Mouse (Mus musculus): Measurements from ENCODE around the gene Tnfrsf9.
"Not testable (repeated sequence)": the region's sequence is repeated elsewhere in the genome, so short reads cannot be mapped to it uniquely, and the experiment has no call there.

Tnfrsf9 gene

DNA sequence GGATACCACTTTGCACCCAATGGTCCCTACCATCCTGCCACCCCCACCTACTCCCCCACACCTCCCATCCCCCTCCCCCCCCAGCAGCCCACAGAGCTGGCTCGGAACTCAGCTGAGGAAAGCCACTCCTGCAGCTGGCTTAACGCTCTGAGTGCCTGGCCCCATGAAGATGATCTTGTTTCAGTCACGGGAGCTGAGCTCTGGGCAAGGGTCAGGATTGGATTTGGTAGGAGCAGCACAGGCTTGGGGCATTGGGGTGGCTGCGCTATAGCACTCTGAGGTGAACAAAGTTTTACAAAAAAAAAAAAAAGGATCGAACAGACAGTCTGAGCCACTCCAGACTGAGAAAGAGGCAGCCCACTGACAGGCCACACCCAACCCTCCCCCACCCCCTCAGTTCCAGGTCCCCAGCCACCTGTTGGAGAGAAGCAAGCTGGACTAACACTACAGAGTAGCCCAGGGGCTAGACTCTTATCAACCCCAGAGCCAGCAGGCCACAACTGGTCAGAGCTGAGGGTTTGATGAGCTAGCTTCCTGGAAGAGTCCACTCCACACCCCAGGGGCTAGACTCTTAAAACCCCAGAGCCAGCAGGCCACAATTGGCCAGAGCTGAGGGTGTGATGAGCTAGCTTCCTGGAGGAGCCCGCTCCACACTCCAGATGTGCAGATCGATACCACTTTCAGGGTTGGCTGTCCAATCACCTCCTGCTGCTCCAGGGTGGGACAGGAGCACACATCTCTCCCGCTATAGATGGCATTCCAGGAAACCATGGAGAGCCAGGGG, 19.5 kb upstream of the Tnfrsf9 start:
- DNase-seq (ENCODE audit: low spot score): no peak

DNA sequence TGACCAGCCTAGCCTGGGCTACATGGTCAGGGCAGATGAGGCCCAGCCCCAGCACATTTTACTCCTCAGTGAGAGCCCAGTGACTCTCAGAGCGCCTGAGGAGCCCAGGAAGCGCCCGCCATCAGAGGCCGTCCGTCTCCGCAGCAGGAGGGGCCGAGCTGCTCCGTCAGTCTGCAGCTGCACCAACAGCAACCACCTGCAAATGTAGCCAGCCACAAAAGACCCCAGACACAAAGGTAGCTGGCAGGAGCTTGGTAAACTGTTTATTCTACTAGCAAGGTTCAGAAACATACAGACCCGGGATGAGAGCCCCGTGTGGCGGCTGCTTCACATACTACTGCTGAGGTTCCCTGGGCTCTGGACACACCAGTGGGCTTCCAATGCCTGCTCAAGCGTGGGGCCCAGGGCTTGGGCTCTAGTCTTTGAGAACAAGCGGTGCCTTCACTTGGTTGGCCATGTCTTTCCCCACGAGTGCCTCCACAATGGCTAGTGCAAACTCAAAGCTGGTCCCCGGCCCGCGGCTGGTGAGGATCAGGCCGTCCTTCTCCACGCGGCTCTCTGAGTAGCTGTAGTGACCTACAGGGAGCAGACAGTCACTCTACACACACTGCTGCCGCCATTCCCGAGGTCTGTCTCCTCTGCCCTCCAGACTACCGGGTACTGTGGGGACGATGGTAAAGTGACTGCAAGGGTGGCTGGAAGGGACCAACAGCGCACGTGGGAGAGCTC, 17.3 kb upstream of the Tnfrsf9 start:
- no peak for DNase-seq (ENCODE audit: low spot score)

DNA sequence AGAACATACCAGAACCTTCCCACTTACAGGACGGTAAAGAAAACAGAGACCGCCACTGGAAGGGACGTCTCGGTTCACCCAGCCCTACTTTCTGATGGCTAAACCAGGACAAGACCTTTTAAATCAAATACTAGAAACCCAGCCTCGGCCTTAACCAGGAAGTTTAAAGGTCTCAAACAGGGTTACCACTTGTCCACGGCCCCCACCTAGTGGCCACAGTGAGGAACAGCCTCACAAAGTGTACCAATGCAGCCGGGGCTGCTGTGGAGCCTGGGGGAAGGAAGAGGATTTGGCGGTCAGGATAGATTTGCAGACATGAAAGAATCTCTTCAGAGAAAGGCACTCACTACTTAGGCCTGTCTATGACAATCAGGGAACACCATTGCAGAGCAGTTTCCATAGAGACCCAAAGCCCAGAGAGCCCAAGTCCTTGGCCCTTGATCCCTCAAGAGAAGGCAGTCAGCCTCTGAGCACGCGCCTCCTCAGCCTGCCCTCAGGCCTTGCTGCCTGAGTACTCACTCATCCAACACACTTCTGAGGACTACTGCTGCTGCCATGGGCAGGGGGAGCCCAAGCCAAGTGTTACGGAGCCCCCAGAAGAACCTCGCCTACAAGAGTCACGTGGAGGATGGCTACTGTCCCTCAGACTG, 15.5 kb upstream of the Tnfrsf9 start:
- peak; percentile 60 for DNase-seq (ENCODE audit: low spot score)

DNA sequence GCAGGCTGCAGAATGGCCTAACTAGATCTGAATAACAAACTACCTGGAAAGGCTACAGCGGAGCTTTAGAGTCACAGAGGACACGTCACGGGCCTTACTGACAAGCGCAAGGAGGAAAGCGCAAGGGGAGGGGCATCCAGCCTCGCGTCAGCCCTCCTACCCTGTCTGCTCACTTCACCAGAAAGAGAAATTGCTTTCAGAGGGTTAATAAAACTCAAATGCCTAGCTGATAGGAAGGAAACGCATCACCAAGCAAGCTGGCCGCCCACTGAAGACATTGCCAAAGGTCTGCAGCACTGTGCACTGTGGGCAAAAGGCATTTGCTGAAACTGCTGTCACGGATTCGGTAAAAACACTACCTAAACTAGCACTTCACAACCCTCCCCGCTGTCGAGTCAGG, 13.9 kb upstream of the Tnfrsf9 start:
- no peak for DNase-seq (ENCODE audit: low spot score)

DNA sequence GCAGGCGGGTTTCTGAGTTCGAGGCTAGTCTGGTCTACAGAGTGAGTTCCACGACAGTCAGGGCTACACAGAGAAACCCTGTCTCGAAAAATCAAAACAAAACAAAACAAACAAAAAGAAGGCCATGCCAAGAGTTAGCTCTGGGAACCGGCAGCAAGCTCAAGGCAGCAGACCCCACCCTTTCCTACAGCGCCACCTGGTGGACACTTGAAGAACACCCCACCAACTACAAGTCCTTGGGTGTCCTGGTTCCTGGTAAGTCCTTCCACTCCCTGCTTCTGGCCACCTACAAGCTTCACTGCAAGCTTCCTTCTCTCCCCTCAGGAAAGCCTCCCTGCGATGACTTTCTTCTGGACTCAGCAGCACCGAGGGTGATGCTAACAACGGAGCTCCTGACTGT, 12.7 kb upstream of the Tnfrsf9 start:
- DNase-seq (ENCODE audit: low spot score): peak; percentile 67

DNA sequence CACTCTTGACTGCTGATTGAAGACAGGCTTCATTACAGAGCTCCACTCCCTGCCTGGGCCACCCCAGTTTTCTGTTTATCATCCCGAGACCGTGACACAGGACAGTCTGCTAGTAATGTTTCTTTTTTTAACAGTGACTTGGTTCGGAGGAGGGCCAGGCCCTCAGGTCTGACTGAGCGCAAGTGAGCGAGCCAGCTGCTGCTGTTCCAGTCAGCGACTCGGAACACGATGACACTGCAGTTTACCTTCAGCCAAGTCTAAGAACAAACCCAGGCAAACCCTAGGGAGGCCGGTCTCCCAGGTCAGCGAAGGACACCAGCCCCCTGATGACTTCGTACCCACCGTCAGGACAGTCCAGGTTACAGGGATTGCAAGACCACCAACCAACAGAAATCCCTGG, 12.3 kb upstream of the Tnfrsf9 start:
- no peak for DNase-seq (ENCODE audit: low spot score)

DNA sequence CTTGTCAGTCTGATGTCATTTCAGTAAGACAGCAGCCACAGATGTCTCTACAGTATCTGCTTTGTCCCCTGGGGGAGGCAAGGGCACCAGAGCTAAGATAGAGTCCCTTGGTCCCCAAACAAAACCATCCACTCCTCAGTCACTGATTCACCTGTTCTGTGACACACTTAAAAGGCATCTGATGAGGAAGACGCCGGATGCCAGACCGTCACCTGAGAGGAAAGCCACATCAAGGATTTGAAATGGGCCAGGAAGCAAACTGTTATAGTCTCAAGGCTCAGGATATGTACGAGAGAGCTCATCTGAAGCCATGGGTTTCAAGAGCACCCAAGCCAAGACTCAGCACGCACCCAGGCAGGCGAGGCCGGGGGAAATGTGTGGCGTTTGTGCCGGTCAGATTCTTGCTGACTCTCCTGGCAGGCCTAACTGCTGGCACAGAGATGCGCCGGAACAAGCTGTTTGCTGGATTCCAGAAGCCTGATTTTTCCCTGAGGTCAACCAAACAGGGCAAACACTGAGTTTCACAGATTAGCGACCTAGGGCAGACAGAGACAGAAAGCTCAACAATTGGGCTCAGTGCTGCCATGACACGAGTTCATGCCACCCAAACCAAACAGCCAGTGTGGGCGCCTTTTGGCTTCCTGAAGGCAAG, 11.1 kb upstream of the Tnfrsf9 start:
- no peak for DNase-seq (ENCODE audit: low spot score)

DNA sequence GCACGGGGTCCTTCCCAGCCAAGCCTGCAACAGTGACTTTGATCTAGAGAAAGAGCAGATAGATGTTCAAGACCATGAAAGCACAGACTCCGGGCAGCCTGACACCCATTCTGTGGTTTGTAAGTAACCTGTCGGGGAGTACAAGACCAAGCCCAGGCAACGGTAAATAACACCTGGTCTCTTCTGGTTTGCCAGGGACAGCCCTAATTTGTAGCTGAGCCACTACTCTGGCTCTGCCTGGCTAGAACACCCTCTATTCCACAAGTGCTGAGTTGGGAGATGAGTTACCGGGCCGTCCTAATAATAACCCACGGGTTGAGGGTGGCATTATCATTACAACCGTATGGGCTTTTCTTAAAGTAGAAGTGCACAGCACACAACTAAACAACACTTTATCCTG, 7.3 kb upstream of the Tnfrsf9 start:
- DNase-seq (ENCODE audit: low spot score): no peak

DNA sequence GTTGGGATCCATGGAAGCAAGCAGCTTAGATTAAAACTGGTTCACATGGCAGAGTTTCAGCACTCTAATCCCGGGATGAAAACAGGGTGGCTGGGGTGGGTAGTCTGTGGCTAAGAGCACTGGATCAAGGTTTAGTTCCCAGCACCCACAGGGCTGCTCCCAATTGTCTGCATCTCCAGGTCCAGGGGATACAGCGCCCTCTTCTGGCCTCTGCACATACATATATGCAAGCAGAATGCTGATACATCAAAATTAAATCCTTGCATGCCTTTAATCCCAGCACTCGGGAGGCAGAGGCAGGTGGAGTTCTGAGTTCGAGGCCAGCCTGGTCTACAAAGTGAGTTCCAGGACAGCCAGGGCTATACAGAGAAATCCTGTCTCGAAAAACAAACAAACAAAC, 5.8 kb upstream of the Tnfrsf9 start:
- DNase-seq (ENCODE audit: low spot score): not testable (repeated sequence)

DNA sequence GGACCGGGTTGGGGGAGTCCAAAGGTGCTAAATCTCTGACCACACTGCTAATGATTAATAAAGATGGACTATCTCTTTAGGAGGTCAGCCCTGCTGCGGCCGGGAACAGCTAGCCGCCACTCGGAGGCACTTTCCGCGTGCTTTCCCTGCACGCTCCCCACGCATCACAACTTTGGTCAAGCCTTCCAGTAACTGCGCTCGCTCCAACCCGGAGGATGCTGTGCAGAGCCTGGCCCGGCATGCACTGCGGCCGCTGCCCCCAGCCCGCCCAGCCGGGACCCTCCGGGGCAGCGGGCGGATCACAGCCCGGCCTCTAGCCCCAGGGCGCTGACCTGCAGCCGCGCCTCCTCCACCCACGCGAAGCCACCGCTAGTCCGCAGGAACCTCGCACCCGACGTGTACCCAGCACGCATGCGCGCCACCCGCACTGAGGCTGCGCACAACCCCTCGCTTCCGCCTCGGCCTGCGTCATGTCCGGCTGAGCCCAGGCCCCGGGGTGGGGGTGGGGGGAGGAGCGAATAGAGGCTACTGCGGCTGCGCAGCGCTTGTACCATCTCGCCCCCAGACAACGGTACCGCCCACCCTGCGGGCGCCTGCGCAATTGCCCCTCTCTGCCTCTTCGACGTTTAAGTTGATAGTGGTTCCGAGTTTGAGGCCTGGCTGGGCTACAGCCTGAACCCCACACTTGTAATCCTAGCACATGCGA, 4.8 kb upstream of the Tnfrsf9 start:
- DNase-seq (ENCODE audit: low spot score): peak; percentile 97

DNA sequence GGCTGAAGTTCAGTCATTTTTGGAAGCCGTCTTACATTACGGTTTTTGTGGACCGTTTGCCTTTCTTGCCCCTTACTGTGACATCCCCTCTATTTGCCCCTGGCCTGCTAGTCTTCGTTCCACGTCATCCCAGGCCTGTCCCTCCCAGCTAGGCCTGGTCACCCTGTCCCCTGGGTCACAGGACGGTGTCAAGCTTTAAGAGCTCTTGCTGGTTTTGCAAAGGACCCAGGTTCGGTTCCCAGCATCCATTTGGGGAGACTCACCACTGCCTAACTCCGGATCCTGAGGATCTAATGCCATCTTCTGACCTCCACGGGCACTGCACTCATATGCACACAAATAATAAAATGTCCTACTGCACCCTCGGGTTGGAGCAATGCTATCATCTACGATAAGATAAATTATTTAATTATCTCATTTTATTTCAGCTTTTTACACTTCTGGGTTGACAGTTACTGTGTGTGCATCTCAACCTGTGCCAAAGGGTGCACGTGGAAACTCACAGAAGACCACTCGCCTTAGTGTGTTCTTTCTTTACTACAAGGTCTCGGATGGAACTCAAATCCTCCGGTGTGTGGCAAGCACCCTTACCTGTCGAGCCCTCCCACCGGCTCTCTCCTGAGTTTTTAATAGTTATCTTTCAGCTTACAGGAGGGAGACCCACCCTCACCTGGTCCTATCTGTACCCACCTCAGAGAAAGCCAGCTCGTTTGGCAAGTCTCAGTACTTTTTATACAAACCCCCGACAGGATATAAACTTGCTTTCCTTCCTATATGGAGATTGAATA, 4.0 kb upstream of the Tnfrsf9 start:
- no peak for DNase-seq (ENCODE audit: low spot score)

DNA sequence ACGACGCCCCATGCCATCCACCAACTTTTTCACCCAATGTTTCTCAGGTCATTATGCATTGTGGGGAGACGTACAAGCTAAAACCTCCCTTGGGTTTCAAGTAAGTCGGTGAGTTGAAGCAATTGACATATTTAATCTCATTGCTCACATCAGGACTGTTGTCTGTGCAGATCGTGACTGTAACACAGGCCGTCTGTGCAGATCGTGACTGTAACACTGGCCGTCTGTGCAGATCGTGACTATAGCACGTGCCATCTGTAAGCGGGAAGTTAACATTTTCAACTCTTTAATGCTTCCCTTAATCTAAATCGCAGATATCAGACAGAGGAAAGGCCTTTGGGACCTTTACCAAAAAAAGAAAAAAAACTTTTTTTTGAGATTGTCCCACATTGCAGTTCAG, 619 bp upstream of the Tnfrsf9 start:
- DNase-seq (ENCODE audit: low spot score): no peak

DNA sequence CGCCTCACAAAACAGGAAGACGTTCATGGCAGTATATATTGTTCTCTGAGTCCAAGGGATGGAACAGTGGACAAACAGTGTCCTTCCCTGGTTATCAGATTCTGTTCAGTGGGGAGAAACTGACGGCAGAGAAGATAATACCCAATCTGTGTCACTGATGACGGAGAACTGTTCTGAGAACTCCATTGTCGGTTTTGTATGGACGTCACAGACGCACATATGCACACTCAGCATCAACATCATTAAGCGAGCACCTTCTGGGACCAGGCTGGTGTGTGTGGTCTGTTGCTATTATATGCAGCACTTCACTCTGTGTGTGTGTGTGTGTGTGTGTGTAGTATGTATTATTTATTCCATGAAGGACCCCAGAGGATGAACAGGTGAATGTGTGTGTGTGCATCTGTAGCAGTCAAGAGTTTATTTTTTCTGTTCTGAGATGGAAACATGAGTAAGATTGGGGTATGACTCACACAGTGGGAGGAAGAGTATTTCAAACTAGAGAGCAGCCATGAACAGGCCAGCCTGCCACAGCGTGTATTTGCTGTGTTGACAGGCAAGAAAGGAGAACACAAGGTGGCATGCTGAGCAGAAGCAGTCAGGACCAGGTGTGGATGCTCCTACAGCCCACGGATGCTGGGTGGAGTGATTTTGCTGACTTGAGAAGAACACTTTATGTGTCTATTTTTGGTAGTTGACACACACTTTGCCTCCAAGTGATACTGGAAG, 982 bp downstream of the Tnfrsf9 start:
- DNase-seq (ENCODE audit: low spot score): no peak

DNA sequence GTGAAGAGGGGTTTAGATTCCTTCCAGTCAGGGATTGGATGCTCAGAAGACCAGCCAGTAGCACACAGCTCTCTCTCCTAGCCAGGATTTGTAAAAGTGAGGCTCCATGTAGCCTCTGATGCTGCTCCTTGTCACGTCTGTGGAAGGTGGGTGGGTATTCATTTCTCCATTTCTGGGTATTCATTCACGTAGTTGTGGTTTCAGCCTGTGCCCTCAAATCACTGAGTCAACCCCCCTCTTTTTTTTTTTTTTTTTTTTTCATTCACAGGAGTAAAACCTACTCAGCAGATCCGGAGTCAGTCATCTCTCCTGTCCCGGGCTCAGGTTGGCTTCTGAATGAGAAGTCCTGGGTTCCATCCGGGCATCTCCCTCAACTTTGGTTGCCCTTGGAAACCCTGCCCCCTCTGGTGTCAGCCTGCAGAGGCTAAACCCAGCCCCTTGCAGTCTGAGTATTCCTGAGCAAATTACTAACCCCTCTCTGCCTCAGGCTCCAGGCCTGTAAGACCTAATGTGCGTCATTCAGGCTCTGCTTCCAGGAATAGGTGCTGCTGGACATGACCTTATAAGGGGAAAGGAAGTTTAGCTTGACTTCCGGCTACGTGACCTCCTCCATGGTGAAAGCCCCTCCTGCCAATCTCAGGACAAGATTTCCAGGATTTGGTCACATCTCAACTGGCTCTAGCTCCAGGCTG, 3.1 kb downstream of the Tnfrsf9 start:
- DNase-seq (ENCODE audit: low spot score): no peak

DNA sequence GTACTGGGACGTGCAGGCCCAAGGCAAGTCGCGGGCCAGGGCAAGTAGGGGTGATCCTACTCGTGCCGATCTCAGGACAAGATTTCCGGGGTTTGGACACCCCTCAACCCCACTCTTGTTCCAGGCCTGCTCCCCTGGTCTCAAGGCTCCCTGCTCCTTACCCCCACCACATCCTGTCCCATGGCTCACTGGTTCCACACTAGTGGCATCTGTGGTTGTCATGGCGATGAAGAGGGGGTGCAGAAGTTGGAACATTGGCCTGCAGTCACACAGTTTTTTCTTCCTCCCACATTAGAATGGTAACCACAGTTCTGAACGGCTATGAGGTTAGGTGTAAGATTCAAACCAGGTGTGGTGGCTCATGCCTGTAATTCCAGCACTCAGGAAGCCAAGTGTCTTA, 6.8 kb downstream of the Tnfrsf9 start:
- DNase-seq (ENCODE audit: low spot score): no peak

DNA sequence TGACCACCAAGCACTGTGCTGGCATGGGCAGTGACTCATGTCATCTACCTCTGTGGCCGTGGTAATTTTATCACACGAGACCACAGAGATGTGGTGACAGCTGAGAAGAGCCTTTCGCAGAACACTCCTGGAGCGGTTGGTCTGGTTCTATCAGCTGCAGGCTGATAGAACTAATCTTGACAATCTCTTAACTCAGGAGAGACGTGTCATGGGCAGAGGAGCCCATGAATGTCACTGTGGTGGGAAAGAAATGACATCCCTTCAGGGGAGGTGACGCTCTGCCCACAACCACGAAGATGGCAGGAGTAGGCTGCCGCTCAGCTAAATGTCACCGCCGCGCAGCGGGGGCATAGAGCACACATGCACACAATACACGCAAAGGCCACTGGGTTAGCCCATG, 9.9 kb downstream of the Tnfrsf9 start:
- no peak for DNase-seq (ENCODE audit: low spot score)

DNA sequence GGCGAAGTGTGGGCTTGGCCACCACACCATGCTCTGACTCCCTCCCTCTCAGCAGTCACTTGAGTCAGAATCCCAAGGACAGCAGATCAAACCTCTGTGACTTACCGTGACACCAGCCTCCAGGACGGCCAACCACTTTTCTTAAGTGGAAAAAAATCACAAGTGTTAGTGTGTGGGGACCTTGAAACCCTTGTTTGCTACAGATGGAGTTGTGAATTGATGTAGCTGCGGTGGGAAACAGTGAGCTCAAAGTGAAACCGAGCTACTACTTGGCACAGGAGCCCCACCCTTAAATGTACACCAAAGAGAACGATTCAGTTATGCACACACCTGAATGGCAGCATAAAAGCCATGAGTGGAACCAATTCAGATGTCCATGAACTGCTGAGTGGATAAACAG, 10.6 kb downstream of the Tnfrsf9 start:
- no peak for DNase-seq (ENCODE audit: low spot score)

DNA sequence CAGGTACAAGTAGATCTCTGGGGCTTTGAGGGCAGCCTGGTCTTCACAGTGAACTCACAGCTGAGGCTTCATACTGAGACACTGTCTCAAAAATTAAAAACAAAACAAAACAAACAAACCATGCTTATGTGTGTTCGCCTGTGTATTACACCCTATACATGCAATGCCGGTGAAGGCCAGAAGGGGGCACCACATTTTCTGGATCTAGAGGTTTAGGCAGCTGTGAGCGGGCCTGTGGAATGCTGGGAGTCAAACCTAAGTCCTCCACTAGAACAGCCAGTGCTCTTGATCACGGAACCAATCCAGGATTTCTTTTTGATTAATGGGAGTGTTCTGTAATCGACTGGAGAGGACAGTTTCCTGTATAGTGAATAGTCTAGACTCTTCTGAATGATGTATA, 11.6 kb downstream of the Tnfrsf9 start:
- DNase-seq (ENCODE audit: low spot score): no peak

DNA sequence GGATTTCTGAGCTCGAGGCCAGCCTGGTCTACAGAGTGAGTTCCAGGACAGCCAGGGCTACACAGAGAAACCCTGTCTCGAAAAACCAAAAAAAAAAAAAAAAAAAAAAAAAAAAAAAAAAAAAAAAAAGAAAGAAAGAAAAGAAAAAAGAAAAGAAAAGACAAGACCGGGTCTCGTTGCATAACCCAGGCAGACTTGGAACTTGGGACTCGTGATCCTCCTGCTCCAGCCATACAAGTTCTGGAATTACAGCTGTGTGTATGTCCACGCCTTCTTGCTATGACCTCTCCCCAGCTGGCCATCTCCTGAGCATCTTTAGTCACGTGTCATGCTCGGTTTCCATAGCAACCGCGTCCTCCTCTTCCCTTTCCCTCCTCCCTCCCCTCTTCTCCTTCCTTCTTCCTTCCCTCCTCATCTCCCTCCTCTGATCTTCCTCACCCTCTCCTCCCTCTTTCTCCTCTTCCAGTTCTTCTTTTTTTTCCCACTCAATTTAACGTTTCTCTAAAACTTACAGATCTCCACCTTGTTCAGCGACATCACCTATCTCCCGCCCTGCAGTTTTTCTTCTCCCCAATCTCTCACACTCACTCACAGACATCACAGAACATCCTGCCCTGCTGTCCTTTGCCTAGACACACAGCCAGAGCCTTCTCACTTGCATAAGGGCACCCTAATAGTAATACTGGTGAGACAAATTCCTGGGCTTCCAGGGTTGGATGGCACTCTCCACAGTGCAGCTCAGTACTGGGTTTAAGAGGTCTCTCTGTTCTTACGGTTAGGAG, 12.8 kb downstream of the Tnfrsf9 start:
- DNase-seq (ENCODE audit: low spot score): no peak
